Mouse (Mus musculus) intestine, postnatal 0 days (tissue): ENCODE data around the gene Kpna4. TPM values are rescaled to one million over a fixed set of nuclear protein-coding genes. Genes with fewer than 3 reads are reported as not detected.

Source experiments
- ATAC-seq: fragments of 200-750 bp; cut with Nextera tagmentation; 2 replicates; pipeline ENCODE4 v1.8.0; 2017; ENCODE audit warnings: mild to moderate bottlenecking, moderate TSS enrichment, moderate library complexity
- H3K27ac ChIP-seq: fragments of 300-500 bp; sonication (generic); 2 replicates; pipeline ENCODE4 v1.5.1; 2014; ENCODE audit warnings: mild to moderate bottlenecking, low read depth, low read length, moderate library complexity
- H3K27me3 ChIP-seq: fragments of 300-500 bp; sonication (generic); replicated peaks from 2 replicates; pipeline ENCODE4 v1.6.1; 2014; ENCODE audit warnings: low read length, mixed read lengths; ENCODE audit not compliant: control insufficient read depth, insufficient read depth
- H3K36me3 ChIP-seq: fragments of 300-500 bp; sonication (generic); 2 replicates; pipeline ENCODE4 v1.6.1; 2014; ENCODE audit warnings: mild to moderate bottlenecking, moderate library complexity; ENCODE audit not compliant: control insufficient read depth, insufficient read depth
- H3K4me1 ChIP-seq: fragments of 300-500 bp; sonication (generic); replicated peaks from 2 replicates; pipeline ENCODE4 v1.6.1; 2014; ENCODE audit warnings: antibody characterized with exemption, low read length, mixed read lengths; ENCODE audit not compliant: control insufficient read depth, insufficient read depth
- H3K4me2 ChIP-seq: fragments of 300-500 bp; sonication (generic); replicated peaks from 2 replicates; pipeline ENCODE4 v1.6.1; 2014; ENCODE audit warnings: low read depth, mild to moderate bottlenecking, moderate library complexity
- H3K4me3 ChIP-seq: fragments of 300-500 bp; sonication (generic); 2 replicates; pipeline ENCODE4 v1.5.1; 2014; ENCODE audit warnings: low read depth, low read length
- H3K9ac ChIP-seq: fragments of 300-500 bp; sonication (generic); 2 replicates; pipeline ENCODE4 v1.6.1; 2014; ENCODE audit warnings: mild to moderate bottlenecking, low read depth, low read length
- H3K9me3 ChIP-seq: fragments of 300-500 bp; sonication (generic); 2 replicates; pipeline ENCODE4 v1.6.1; 2016; ENCODE audit warnings: mixed run types; ENCODE audit not compliant: control insufficient read depth
- CTCF ChIP-seq: sonication (generic); IDR thresholded peaks from 2 replicates; pipeline ENCODE4 v1.5.1; 2016; ENCODE audit warnings: low read depth, mild to moderate bottlenecking, control low read depth, antibody characterized with exemption, moderate library complexity
- WGBS: fragments of 180-500 bp; shearing (Covaris S2); extraction: QIAGEN DNeasy Blood & Tissue Kit; methylation state at CpG from one replicate; pipeline ENCODE4 v1.1.7; 2014; 5-methylcytosine and 5-hydroxymethylcytosine counted together
- polyA plus RNA-seq: library from polyadenylated mRNA; unstranded; fragments of >200 nt; fragmentation: Nextera tagmentation; extraction: Ambion mirVana; gene quantifications from 2 replicates; pipeline ENCODE4 v1.2.1, GENCODE M21; 2015

Kpna4 gene
- polyA plus RNA-seq, 1 experiment from 2014 or later, result 18.1 TPM

- no peaks in the 10 kb centered on the region for H3K9me3 ChIP-seq
- no peak overlapping the region for H3K27ac ChIP-seq
- 0 out of 2 replicates have a peak, but pooled peaks cover 2% of the 10 kb centered on the region for H3K4me1 ChIP-seq
- H3K27me3 ChIP-seq, result no peaks in the 10 kb centered on the region
- TF ChIP-seq CTCF, result no peak
- peak overlapping the region; percentile 98; the same call in 1 of the 2 replicates for H3K9ac ChIP-seq
- WGBS, result 9% methylated on average over 4 of the region's 4 CpGs
- no peaks in the 10 kb centered on the region for H3K36me3 ChIP-seq
- peak overlapping the region; percentile 71 for H3K4me2 ChIP-seq
- peak overlapping the region; percentile 96 for H3K4me3 ChIP-seq
- no peak for ATAC-seq
Observed at GRCm38 (mm10) chr3:69125461-69125860, 1.5 kb downstream of the Kpna4 start.

GRCm38 (mm10) chr3:69118827-69119226 is 8.1 kb downstream of the Kpna4 start:
- Histone ChIP-seq H3K9me3 (no peaks in the 10 kb centered on the region), H3K4me2 (no peak overlapping the region), H3K27ac (no peak overlapping the region), H3K27me3 (no peaks in the 10 kb centered on the region), H3K9ac (no peak overlapping the region), H3K4me3 (no peak overlapping the region), H3K4me1 (peaks cover 5% of the 10 kb centered on the region), H3K36me3 (no peaks in the 10 kb centered on the region)
- no peak for ATAC-seq
- 51% methylated on average over 3 of the region's 3 CpGs for WGBS
- no peak for TF ChIP-seq CTCF

- Histone ChIP-seq H3K9me3 (no peaks in the 10 kb centered on the region), H3K4me3 (no peak overlapping the region), H3K27ac (no peak overlapping the region; the same call in 1 of the 2 replicates), H3K9ac (no peak overlapping the region), H3K4me2 (peak overlapping the region; percentile 35; the same call in 1 of the 2 replicates), H3K27me3 (no peaks in the 10 kb centered on the region), H3K36me3 (no peaks in the 10 kb centered on the region), H3K4me1 (peaks cover 5% of the 10 kb centered on the region)
- WGBS, result 49% methylated on average over 1 of the region's 1 CpGs
- no peak for ATAC-seq
- TF ChIP-seq CTCF, result no peak
Observed at GRCm38 (mm10) chr3:69114760-69115159, 12.2 kb downstream of the Kpna4 start.

- H3K4me1 ChIP-seq, result peaks cover 4% of the 10 kb centered on the region
- H3K4me2 ChIP-seq, result peak overlapping the region; percentile 35; the same call in 1 of the 2 replicates
- H3K27ac ChIP-seq, result no peak overlapping the region
- H3K4me3 ChIP-seq, result no peak overlapping the region
- 79% methylated on average over 1 of the region's 1 CpGs for WGBS
- TF ChIP-seq CTCF, result no peak
- no peaks in the 10 kb centered on the region for H3K9me3 ChIP-seq
- no peak overlapping the region for H3K9ac ChIP-seq
- no peaks in the 10 kb centered on the region for H3K27me3 ChIP-seq
- H3K36me3 ChIP-seq, result no peaks in the 10 kb centered on the region
- ATAC-seq, result no peak
Observed at GRCm38 (mm10) chr3:69113956-69114355, 13.0 kb downstream of the Kpna4 start.

- Histone ChIP-seq H3K36me3 (no peaks in the 10 kb centered on the region), H3K9ac (no peak overlapping the region), H3K4me1 (no peaks in the 10 kb centered on the region), H3K9me3 (no peaks in the 10 kb centered on the region), H3K4me2 (no peak overlapping the region), H3K4me3 (no peak overlapping the region), H3K27ac (no peak overlapping the region), H3K27me3 (no peaks in the 10 kb centered on the region)
- WGBS, result 94% methylated on average over 1 of the region's 1 CpGs
- ATAC-seq, result no peak
- no peak for TF ChIP-seq CTCF
Observed at GRCm38 (mm10) chr3:69109079-69109478, 17.8 kb downstream of the Kpna4 start.

GRCm38 (mm10) chr3:69094456-69094855 is 32.5 kb downstream of the Kpna4 start:
- Histone ChIP-seq H3K4me1 (no peaks in the 10 kb centered on the region), H3K9me3 (no peaks in the 10 kb centered on the region), H3K27ac (no peak overlapping the region), H3K27me3 (no peaks in the 10 kb centered on the region), H3K36me3 (peaks cover 40% of the 10 kb centered on the region), H3K4me3 (no peak overlapping the region), H3K9ac (no peak overlapping the region), H3K4me2 (no peak overlapping the region)
- TF ChIP-seq CTCF, result no peak
- no peak for ATAC-seq
- 89% methylated on average over 7 of the region's 7 CpGs for WGBS

- no peak overlapping the region for H3K4me2 ChIP-seq
- 51% methylated on average over 1 of the region's 1 CpGs for WGBS
- H3K36me3 ChIP-seq, result no peaks in the 10 kb centered on the region
- no peaks in the 10 kb centered on the region for H3K27me3 ChIP-seq
- peak; percentile 70 for TF ChIP-seq CTCF
- no peak overlapping the region for H3K9ac ChIP-seq
- no peak overlapping the region for H3K4me3 ChIP-seq
- ATAC-seq, result no peak
- H3K4me1 ChIP-seq, result no peaks in the 10 kb centered on the region
- H3K9me3 ChIP-seq, result no peaks in the 10 kb centered on the region
- H3K27ac ChIP-seq, result no peak overlapping the region
Observed at GRCm38 (mm10) chr3:69064005-69064404, 62.9 kb downstream of the Kpna4 start.
